Mouse (Mus musculus): ENCODE data around the gene Prkar1a.

Prkar1a gene

DNA sequence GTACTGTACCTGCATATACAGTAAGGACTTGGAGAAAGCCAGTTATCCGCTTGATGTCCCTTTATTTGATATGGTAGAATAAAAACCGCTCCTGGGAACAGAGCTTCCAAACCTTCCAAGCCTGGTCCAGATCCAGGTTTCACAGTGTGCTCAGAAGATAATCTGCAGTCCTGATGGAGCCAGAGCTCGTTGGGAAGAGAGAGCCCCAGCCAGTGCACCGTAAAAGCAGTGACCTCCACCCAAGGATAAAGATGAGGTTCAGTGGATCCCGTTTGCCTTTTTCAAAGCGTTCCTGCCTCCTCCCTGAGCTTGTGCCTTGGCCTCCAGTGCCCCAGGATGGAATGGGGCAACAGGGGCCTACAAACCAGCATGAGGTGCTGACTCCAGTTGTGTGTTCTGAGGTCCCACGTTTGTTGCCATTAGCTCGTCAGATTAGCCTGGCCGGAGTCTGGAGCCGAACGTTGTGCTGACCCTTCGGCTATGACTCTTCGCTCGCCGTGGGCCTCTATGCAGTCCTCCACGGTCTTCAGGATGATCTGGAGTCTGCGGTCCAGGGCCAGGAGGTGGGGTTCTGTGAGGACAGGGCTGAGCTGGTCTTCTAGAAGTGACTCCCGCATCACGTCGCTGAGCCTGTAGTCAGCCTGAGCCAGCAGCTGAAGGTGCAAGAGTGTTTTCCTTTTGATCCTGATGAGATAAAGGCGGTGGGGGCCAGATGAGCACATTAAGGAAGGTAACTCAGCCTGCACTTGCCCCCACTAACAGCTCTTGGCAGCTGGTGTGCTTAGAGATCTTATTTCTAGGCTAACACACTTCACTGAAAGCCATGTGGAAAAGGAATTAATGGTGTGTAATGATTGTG is 23.9 kb downstream of the Prkar1a start:
- DNase-seq (ENCODE audit: low read depth): no peak

DNA sequence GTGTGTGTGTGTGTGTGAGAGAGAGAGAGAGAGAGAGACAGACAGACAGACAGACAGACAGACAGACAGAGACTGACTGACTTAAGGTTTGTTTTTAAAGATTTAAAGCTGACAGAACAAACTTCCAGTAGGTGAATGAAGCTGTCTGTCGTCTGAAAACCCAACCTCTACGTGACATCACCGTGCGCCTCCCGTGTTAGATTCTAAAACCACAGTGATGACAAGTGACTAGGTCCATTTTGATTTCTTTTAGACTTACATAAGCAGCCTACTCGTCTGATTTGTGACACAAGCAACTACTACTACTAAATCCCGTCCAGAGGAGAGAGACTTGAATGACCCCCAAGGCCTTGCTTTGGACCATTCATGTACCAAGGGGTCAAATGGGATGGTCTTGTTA is 24.5 kb downstream of the Prkar1a start:
- DNase-seq (ENCODE audit: low read depth): no peak

DNA sequence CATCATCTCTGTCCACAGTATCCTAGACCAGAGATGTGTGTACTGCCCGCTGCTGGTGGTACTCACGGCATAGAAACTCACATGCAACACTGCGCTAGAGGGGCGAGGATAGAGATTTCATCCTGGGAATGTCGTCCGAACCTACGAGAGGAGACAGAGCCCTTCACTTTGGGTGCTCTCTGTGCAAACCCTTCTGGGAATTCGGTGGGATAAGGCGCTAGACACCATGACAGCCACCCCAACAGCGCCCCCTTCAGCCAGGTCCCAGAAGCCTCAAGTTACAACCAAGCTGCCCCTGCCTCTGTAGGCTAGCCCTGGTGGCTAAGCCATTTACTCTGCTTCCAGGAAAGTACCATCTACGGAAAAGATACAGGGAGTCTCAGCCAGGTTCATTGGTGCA is 25.3 kb downstream of the Prkar1a start:
- no peak for DNase-seq (ENCODE audit: low read depth)

DNA sequence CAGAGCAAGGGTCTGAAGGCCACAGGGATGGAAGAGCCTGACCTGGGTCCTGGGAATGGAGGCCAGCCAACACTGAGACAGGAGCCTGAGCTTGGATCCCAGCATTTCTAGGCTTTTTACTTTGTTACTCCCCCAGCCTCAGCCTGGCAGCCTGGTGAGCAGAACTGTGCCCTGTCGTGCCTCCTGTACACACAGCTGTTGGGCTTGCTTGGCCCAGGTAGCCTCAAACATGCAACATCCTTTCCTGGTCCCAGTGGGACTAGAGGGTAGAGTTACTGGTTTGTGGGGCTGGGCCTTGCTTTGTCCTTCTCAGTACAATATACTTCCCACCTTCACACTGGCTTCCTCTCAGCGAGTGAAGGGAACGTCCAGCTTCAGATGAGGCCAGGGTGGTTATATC is 26.0 kb downstream of the Prkar1a start:
- DNase-seq (ENCODE audit: low read depth): no peak

DNA sequence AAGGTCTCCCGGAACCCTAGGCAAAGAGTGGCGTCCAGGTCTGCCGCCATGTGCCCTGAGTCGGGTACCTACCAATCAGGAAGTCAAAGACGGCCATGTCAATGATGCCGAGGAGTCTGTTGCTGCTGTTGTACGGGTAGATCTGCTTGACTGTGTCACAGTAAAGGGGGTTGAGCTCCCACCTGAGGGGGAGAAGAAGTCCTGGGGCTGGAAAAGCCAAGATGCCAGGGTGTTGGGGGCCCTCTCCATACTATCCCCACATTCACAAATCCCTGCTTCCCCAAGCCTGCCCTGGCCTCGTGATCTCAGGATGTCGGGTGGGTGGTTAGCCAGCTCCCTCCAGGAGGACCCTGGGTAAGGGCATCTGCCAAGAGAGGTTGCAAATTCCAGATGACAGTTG is 26.6 kb downstream of the Prkar1a start:
- no peak for DNase-seq (ENCODE audit: low read depth)

DNA sequence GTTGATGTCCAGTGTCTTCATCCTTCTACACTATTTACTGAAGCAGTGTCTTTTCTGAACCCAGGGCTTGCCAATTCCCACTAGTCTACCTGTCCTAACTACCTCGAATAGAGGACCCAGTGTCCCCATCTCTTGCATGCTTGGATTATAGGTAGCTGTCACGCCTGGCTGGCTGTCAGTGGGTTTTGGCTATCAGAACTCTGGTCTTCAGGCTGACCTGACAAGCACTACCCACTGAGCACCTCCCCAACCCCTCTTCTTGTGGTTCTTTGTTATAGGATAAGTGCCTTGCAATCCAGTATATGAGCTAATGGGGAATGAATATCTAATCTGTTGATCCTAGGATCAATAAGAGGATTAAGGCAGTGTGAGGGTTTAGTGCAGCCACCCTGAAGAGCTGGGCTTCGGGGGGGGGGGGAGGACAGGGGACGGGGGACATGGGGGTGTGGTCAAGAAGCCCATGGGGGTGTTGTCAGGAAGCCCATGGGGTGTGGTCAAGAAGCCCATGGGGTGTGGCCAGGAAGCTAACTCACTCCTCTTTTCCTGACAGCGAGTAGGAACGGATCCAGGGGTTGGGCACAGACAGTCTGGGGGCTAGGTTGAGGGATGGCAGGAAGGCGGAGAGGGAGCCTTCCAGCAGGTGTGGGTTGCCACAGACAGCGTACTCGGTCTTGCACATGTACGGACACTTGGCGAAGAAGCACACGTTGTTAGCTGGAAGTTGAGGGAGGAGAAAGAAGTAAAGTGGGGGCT is 27.6 kb downstream of the Prkar1a start:
- no peak for DNase-seq (ENCODE audit: low read depth)

DNA sequence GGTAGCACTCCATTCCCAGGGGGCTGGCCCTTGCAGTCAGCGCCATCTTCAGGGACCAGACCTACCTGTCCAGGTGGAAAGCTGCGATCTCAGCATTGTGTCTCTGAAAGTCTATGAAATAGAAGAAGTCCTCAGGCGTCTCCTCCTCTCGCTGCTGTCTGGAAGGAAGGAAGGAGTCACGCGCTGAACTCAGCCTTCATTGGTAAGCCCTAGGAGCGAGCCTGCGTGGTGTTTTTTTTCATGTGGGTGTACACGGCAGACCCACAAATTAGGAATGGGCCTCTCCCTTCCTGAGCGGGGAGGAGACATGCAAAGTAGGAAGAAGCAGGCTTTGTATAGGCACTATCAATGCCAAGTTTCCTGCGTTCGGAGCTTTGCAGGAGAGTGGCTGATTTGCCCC is 29.1 kb downstream of the Prkar1a start:
- DNase-seq (ENCODE audit: low read depth): no peak

DNA sequence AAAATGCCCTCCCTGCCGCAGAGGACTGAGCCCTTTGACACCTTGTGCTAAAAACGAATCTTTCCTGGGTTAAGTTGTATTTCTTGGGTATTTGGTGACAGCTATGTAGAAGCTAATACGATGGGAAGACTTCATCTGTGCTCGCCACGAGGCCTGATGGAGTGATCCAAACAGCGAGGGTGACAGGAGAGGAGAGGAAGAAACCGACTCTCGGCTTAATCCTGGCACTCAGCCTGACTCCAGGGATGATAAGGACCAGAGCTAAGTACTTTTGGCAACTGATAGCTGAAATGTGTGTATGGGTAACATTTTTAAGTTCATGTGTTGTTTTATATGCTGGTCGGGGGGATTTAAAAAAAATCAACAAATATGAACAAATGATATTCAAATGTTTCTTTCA is 31.7 kb downstream of the Prkar1a start:
- DNase-seq (ENCODE audit: low read depth): no peak

DNA sequence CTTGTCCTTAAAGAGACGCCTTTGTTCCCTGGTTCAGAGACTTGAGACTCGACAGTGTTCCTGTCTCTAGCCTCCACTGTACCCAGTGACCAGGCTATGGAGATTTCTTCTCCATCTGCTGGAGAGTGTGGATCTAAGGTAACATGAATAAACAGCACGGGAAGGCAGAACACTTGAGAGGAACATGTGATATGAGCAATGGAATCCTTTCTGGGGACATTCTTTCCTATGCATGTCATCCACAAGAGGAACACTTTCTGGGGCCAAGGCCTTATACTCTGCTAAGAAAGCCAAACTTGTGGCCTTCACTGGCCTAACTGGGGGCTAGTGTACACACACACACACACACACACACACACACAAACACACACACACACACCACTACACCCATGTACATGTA is 32.4 kb downstream of the Prkar1a start:
- DNase-seq (ENCODE audit: low read depth): no peak

DNA sequence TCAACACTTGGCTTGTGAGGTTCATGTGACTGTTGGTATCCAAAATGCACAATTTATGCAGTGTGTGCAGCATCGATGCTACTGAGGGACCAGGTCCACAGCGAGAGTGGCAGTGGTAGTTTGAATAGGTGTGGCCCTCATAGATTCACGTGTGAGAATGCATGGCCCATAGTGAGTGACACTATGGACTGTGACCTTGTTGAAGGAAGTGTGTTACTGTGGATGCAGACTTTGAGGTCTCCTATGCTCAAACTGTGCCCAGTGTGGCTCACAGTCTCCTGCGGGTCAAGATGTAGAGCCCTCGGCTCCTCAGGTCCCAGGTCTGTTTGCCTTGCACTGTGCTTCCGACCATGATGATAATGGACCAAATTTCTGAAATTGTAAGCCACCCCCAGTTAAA is 33.0 kb downstream of the Prkar1a start:
- DNase-seq (ENCODE audit: low read depth): no peak

DNA sequence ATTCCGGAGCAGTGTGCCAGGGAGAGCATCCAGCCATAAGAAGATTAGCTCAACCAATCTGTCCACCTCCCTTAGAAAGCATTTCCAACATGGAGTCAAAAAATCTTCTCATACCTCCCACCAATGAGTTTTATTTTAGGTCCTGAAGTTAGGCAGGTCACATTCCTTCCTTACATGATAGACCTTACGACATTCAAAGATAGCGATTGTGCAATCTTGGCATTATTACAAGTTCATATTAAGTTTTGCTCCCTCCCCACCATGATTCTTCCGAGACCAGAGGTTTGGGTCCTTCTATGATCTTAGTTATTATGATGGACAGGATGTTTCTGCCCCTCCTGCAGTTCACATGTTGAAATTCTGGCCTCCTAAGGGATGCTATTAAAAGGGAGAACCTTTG is 40.3 kb downstream of the Prkar1a start:
- no peak for DNase-seq (ENCODE audit: low read depth)

DNA sequence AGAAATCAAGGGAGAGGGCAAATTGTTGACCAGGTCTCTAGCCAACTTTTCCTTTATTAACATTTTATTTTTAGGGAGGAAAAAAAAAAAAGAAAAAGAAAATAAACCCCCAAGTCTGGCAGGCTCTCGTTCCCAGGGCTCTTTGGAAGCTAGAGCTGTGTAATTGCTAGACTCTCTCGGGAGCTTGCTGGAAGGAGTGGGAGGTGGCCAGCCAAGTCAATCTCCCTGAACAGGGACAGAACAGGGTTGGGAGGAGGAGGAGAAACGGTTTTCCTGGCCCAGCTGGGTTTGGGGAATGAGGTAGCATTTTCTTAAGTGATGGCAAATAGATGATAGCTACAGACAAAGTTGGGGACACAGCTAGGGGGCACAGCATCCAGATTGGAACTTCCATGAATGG is 43.5 kb downstream of the Prkar1a start:
- no peak for DNase-seq (ENCODE audit: low read depth)

DNA sequence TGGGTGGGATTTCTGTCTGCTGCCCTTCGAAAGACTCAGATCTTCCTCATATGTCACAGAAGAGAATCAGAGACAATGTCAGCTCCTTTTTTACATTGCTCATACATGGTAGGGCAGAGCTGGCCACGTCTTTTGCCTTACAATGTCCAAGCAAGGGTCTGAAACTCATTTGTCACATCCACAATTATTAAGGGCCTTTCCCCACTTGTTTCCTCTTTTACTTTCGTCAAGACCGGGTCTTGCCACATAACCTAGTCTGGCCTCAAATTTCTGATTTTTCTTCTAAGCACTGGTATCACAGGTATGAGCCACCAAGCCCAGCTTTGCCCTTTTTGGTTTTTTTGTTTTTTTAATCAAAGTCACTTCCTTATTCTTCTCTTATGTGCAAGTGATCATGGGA is 47.3 kb downstream of the Prkar1a start:
- no peak for DNase-seq (ENCODE audit: low read depth)

DNA sequence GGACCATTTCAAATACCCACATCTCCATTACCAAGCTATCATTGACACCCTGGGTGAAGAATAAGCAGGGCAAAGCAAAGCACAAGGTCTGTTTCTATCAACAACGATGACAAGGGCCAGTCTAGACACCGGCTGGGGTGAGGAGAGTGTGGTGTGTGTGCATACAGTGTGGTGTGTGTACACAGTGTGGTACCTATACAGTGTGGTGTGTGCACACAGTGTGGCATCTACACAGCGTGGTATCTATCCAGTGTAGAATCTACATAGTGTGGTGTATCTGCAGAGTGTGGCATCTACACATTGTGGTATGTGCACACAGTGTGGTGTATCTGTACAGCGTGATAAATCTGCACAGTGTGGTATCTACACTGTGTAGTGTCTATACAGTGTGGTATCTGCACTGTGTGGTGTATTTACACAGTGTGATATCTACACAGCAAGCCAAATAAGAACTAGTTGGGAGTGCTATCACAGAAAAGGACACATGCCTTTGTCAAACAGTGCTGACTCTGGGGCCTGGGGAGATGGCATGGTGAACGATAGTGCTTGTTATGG is 48.0 kb downstream of the Prkar1a start:
- DNase-seq (ENCODE audit: low read depth): no peak

DNA sequence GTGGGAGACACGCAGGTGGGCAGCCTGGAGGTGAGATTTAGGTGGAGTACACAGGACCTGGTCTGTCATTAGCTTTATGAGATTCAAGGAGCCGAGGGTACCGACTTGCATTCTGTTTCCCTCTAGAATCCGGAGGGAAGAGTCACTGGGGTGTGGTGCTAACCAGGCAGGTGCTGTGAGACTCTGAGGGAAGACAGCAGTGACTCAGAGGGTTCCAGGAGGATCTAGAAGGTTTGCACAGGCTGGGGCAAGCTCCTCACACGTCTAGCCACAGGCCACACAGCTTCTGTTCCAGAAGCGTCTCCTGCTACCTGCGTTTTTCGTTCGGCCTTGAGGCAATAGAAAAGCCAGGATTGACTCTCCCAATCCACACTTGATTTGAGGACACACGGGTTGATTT is 49.5 kb downstream of the Prkar1a start:
- no peak for DNase-seq (ENCODE audit: low read depth)

DNA sequence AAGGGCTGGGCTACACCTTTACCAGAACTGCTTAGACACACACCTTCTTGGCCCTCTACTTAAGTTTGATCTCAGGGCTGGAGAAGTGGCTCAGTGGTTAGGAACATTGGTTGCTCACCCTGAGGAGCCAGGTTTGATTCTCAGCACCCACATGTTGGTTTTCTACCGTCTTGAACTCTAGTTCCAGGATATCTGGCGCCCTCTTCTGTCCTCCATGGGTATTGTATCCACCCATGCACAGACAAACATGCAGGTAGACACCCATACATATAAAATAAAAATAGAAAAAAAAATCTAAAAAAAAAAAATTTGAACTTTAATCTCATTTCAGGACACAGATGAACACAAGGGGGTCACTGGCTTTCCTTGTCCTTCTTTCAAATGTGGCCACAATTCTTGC is 50.6 kb downstream of the Prkar1a start:
- peak; percentile 17 for DNase-seq (ENCODE audit: low read depth)

DNA sequence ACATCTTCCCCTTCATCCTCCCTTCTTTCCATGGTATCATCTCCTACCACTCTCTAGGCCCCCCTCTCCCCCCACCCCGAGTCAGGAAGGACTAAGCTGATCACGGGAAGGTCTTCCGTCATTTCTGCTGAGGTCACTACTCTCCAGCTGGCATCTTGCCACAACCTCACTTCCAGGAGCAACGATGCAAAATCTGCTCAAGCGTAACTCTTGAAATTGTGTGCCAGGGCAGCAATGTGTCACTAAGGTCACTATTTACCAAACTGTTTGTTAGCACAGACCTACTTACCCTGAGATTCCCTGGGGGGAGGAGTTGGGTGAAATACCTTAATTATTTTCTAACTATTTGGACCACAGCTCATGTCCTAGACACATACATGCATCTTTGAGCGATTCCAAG is 51.6 kb downstream of the Prkar1a start:
- peak; percentile 34 for DNase-seq (ENCODE audit: low read depth)

DNA sequence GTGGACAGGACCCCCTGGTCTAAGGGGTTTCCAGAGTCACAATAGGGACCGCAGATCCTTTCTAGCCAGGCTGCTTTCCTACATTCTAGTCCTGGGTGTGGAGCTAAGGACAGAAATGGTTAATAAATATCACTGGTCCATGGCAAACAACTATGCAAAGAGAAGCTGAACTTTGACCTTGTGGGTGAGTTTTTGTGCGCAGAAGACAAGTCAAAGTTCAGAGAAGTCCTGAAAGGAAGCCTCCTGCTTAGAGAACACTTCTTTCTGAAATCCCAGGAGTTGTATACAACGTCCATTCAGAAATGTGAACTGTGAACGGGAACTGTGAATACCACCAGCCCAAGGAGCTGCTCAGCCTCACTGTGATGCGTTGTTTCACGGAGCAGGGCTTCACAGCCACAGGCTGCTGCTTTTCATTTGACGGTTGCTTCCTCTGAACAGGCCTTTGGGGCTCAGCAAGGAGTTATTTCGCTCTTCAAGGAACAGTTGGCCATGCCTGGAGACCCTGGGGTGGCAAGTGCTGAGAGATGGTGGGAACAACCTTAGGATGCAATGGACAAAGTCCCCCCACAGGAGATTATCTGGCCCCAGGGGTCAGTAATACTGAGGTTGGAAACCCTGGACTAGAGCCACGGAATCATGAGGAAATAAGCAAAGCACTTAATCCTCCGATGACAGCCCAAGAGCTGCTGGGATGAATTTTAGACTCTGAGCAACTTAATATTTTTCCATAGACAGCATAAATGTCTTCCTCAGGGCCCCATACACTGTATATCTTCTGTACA is 53.0 kb downstream of the Prkar1a start:
- DNase-seq (ENCODE audit: low read depth): no peak

DNA sequence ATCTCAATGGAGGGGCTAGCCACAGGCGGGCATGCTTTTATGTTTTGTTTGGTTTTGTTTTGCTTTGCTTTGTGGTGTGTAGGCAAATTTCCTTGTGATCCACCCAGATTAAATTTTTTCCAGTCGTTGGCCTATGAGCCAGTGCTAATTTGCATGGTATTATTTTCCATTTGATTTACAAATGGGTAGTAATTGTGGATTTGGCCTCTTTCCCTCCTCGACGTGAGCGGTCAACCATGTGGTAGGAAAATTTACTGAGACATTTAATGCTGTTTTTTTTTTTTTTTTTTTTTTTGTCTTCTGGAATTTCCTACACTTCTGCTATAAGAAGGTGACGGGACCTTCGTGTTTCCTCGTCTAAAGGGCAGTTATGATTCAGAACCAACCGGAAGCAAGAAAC is 54.6 kb downstream of the Prkar1a start:
- no peak for DNase-seq (ENCODE audit: low read depth)

DNA sequence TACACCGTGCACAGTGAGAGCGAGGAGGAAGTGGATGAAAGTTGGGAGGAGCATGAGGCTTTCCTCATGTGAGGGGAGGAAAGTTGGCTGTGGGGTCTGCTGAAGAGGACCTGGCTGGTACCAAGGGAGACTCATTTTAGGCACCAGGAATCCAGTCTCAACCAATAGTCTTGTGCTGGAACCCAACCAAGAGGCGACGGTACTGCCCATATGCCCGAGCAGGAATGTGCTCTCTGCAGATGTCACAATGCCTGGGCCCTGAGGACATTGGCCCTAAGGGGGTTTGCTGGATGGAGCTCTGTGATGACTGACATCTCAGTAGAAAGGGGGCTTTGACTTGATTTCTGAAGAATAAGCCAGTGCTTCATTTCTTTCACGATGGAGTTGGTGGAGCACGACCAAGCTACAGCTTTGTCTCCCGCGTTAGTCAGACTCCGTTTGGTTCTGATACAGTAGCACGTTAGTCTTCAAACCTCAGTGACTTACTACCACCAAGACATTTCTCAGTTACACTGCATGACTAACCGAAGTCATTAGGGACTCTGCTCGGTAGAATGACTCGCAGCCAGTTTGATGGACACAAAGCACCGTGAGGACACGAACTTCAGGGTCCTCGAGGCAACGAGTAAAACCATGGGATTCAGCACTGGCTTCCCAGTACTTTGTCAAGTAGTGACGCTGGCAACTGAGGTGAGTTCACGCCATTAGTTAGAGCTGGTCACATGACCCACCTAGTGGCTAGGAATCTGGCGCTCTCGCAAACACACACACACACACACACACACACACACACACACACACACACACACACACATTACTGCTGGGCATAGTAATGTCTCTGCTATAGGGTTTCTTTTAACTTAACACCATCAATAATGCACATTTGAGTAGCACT is 55.4 kb downstream of the Prkar1a start:
- DNase-seq (ENCODE audit: low read depth): no peak

DNA sequence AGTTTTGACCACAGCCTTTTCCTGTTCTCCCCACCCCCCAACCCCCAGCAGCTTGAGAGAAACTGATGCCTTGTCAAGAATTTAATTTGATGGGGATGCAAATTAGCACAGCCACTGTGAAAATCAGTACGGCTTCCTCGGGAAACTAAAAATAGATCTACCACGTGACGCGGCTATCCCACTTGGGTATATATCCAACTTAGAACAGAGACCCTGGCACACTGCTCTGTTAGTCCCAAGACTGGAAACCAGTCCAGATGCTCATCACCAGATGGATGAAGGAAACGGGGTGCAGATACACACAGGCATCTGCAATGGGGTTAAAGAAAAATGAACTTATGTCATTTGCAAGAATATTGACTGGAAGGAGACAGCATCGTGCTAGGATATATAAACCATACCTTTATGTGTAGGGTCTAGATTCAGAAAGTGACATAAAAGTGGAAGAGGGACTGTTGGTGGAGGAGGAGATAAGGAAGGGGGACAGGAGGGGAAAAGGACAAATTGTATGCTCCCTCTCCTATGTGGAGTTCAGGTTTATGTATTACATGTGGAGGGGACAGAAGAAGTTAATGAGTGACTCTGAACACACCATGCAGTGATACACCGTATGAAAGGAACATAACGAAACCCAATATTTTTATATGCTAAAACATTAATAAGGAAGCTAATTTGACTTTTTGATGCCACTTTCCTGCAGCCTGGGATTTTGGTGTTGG is 56.3 kb downstream of the Prkar1a start:
- DNase-seq (ENCODE audit: low read depth): no peak
